Mouse (Mus musculus): Measurements from ENCODE around the gene Gprc5d. TPM values are rescaled to one million over a fixed set of nuclear protein-coding genes. Genes with fewer than 3 reads are reported as not detected.

Gprc5d gene
- not detected in 2 replicates for polyA plus RNA-seq (2015; fragmentation: Nextera tagmentation; extraction: Ambion mirVana)

DNA sequence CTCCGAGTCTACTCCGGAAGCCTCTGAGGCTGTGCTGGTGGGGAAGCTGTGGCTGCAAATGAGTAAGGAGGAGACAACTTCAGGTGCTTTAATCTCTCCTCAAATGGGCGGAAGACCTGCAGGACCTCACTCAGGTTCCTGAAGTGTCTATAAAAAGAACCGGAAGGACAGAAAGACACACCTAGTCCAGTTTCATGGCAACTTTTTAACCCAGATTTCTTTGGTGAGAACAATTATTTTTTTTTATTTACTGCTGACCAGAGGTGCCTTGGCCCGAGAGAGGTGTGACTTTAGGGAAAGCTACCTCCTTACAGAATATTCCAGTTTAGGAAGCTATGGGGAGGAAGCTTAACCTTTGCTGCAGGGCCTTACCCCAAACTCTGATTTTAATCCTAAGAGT is at the start of gene Gprc5d:
TSS of gene Gprc5d (minus strand) at position 101 of the 400 bp plus-strand sequence.
- no peak for ATAC-seq (replicated peaks)
- Histone ChIP-seq H3K4me1 (no peaks in the 10 kb centered on the region), H3K36me3 (no peaks in the 10 kb centered on the region), H3K9ac (replicated peaks) (no peak within 1 kb of the TSS), H3K27me3 (no peaks in the 10 kb centered on the region), H3K9me3 (no peaks in the 10 kb centered on the region), H3K4me2 (replicated peaks) (no peak within 1 kb of the TSS), H3K27ac (replicated peaks) (no peak within 1 kb of the TSS), H3K4me3 (no peak within 1 kb of the TSS)
- WGBS: 89% methylated on average over 5 of the region's 5 CpGs

DNA sequence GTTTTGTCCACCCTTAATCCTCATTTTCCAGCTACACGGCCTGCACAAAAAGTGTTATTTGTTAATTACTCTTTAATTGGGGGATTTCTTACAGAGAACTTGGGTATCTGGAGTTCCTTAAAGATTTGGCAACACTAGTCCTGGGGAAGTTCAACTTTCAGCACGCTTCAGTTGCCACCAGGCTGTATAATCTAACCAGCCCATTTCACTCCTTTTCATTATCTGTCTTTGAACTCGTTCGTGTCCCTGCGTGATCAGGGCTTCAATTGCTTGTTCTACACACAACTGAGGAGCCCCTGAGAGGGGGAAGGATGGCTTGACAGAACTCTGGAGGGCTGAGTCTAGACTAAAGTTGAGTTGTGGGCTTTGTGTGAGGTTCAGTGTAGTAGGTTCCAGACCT is 48.6 kb upstream of the Gprc5d start:
- WGBS: 22% methylated on average over 5 of the region's 5 CpGs
- H3K4me1 ChIP-seq: peaks cover 10% of the 10 kb centered on the region
- no peak for ATAC-seq (replicated peaks)
- no peak overlapping the region for H3K4me3 ChIP-seq
- H3K9ac ChIP-seq (replicated peaks): no peak overlapping the region
- H3K36me3 ChIP-seq: no peaks in the 10 kb centered on the region
- H3K27ac ChIP-seq (replicated peaks): no peak overlapping the region
- H3K27me3 ChIP-seq: no peaks in the 10 kb centered on the region
- H3K9me3 ChIP-seq: no peaks in the 10 kb centered on the region
- H3K4me2 ChIP-seq (replicated peaks): no peak overlapping the region

DNA sequence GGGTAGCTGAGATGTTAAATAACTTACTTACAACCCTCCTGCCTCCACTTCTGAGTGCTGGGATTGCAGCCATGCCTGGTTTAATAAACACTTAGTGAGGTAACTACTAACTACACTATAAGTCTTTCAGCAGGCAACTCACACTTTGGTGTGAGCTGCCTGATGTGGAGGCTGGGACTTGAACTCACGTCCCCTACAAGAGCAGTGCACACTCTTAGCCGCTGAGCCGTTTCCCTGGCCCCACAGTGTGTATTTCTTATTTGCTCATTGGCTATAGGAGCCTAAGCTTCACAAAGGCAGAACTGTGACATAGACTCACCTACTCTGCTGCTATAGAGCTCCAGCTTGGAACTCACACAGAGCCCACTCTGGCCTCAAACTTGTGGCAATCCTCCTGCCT is 48.2 kb upstream of the Gprc5d start:
- H3K4me2 ChIP-seq (replicated peaks): no peak overlapping the region
- H3K4me1 ChIP-seq: peaks cover 10% of the 10 kb centered on the region
- 90% methylated on average over 3 of the region's 3 CpGs for WGBS
- H3K9ac ChIP-seq (replicated peaks): no peak overlapping the region
- H3K27ac ChIP-seq (replicated peaks): no peak overlapping the region
- H3K4me3 ChIP-seq: no peak overlapping the region
- no peaks in the 10 kb centered on the region for H3K36me3 ChIP-seq
- H3K27me3 ChIP-seq: no peaks in the 10 kb centered on the region
- no peak for ATAC-seq (replicated peaks)
- no peaks in the 10 kb centered on the region for H3K9me3 ChIP-seq

DNA sequence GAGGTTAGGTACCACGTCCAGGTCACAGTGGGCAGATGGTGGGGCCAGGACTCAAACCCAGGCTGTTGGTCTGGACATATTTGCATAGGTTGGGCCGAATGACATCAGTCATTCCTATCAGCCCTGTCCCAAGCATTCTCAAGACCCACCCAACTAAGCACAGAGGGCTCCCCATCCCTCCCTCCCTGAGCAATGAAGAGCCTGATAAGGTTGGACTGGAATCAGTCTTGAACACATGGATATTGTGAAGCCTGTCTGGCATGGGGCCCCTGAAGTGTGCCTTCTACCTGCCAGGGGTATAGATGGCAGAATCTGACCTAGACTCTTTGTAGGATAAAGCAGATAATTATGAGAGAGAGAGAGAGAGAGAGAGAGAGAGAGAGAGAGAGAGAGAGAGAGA is 47.6 kb upstream of the Gprc5d start:
- Histone ChIP-seq H3K4me2 (replicated peaks) (no peak overlapping the region), H3K27ac (replicated peaks) (no peak overlapping the region), H3K4me3 (no peak overlapping the region), H3K27me3 (no peaks in the 10 kb centered on the region), H3K9ac (replicated peaks) (no peak overlapping the region), H3K4me1 (peaks cover 10% of the 10 kb centered on the region), H3K9me3 (no peaks in the 10 kb centered on the region), H3K36me3 (no peaks in the 10 kb centered on the region)
- 74% methylated on average over 2 of the region's 2 CpGs for WGBS
- no peak for ATAC-seq (replicated peaks)

DNA sequence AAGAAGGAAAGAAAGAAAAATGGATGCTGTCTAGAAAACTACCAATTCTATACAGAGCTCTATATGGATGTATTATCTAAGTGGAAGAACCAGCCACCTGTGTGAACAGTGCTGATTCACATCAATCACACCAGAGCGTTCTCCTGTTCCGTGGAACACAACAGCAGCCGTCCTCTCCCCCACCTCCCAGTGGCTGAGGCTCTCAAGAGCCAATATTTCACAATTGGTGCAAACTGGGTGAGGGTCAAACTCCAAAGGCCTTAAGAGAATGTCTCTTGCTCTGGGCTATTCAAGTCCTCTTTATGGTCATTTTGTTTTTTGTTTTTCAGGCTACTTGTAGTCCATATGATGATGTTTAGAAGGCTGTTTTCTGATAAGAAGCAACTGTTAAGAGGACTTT is 47.1 kb upstream of the Gprc5d start:
- ATAC-seq (replicated peaks): no peak
- Histone ChIP-seq H3K27ac (replicated peaks) (no peak overlapping the region), H3K9me3 (no peaks in the 10 kb centered on the region), H3K9ac (replicated peaks) (no peak overlapping the region), H3K4me2 (replicated peaks) (no peak overlapping the region), H3K27me3 (no peaks in the 10 kb centered on the region), H3K4me1 (peaks cover 10% of the 10 kb centered on the region), H3K36me3 (no peaks in the 10 kb centered on the region), H3K4me3 (no peak overlapping the region)
- 92% methylated on average over 3 of the region's 3 CpGs for WGBS

DNA sequence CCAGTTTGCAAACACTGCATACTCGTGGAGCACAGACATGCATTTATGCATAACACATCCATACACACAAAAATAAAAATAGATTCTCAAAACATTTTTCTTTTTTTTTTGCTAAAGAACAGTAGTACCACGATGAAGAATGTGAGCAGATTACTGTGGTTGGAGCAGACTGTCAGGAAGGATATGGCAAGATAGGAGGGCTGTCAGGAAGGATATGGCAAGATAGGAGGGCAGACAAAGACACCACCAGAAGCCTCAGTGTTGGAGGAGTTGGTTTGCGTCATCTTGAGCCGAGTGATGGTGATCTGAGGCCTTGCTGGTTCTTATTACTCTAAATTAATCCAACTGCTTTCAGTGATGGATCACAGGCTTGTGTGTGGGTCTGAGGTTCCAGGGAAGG is 44.8 kb upstream of the Gprc5d start:
- H3K27me3 ChIP-seq: no peaks in the 10 kb centered on the region
- H3K36me3 ChIP-seq: no peaks in the 10 kb centered on the region
- no peak overlapping the region for H3K4me2 ChIP-seq (replicated peaks)
- no peak overlapping the region for H3K4me3 ChIP-seq
- peaks cover 3% of the 10 kb centered on the region for H3K4me1 ChIP-seq
- H3K27ac ChIP-seq (replicated peaks): no peak overlapping the region
- no peaks in the 10 kb centered on the region for H3K9me3 ChIP-seq
- WGBS: 86% methylated on average over 4 of the region's 4 CpGs
- ATAC-seq (replicated peaks): no peak
- no peak overlapping the region for H3K9ac ChIP-seq (replicated peaks)

DNA sequence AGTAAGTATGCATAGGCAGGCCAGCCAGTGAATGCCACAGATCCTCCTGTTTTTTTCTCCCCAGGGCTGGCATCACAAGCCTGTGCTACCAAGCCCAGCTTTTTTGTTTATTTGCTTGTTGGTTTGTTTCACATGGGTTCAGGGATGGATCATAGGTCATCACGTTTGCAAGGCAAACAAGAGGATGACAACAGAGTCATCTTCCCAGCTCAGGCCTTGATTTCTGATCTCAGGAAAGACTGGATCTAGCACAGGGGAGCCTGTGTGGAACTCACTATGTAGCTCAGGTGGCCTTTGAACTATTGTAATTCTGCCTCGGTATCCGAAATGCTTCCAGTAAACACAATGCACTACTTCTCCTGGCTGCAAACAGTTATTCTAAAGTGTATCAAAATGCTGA is 44.2 kb upstream of the Gprc5d start:
- 90% methylated on average over 3 of the region's 3 CpGs for WGBS
- H3K9me3 ChIP-seq: no peaks in the 10 kb centered on the region
- no peak overlapping the region for H3K9ac ChIP-seq (replicated peaks)
- no peak overlapping the region for H3K4me3 ChIP-seq
- no peak overlapping the region for H3K27ac ChIP-seq (replicated peaks)
- ATAC-seq (replicated peaks): no peak
- H3K4me1 ChIP-seq: no peaks in the 10 kb centered on the region
- H3K4me2 ChIP-seq (replicated peaks): no peak overlapping the region
- H3K36me3 ChIP-seq: no peaks in the 10 kb centered on the region
- H3K27me3 ChIP-seq: no peaks in the 10 kb centered on the region

DNA sequence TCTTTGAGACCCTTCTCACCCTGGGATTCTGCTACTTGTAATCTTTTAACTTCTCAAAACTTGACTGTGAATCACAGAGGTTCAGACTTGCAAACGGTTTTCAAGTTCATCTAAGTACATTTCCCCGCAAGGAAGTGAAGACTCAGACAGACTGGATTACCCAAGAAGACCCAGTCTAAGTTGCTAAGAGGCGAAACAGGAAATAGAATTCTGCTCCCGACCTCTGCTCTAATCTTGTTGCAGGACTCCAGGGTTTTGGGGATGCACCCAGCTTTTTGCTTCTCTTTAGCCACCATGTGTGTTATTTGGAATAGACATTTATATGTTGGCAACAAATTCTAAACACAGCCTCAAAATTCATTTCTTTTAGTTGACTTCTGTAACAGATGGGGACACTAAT is 43.3 kb upstream of the Gprc5d start:
- no peaks in the 10 kb centered on the region for H3K4me1 ChIP-seq
- ATAC-seq (replicated peaks): no peak
- H3K27me3 ChIP-seq: no peaks in the 10 kb centered on the region
- no peak overlapping the region for H3K9ac ChIP-seq (replicated peaks)
- H3K27ac ChIP-seq (replicated peaks): no peak overlapping the region
- no peak overlapping the region for H3K4me3 ChIP-seq
- H3K36me3 ChIP-seq: no peaks in the 10 kb centered on the region
- H3K4me2 ChIP-seq (replicated peaks): no peak overlapping the region
- H3K9me3 ChIP-seq: no peaks in the 10 kb centered on the region
- 72% methylated on average over 4 of the region's 4 CpGs for WGBS

DNA sequence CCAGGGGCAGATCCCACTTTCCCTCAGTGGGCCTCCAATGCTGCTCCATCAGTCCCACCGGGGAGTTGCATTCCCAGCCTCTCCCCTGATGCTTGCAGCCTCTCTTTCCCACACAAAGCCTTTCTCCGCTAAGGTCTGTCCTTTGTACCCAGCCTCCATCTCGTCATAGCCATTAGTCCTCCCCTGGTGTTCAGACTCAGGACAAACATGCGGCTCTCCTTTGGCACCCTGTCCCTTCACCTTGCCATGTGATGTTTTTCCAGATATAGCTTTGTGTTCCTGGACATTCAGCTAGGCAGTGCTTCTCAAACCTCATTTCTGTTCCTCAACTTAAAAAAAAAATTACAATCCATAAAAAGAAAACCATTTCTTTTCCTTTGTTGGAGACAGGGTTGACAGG is 40.4 kb upstream of the Gprc5d start:
- H3K9me3 ChIP-seq: no peaks in the 10 kb centered on the region
- WGBS: 24% methylated on average over 4 of the region's 4 CpGs
- no peak overlapping the region for H3K9ac ChIP-seq (replicated peaks)
- H3K4me1 ChIP-seq: no peaks in the 10 kb centered on the region
- no peak for ATAC-seq (replicated peaks)
- no peaks in the 10 kb centered on the region for H3K27me3 ChIP-seq
- no peaks in the 10 kb centered on the region for H3K36me3 ChIP-seq
- H3K4me2 ChIP-seq (replicated peaks): no peak overlapping the region
- H3K4me3 ChIP-seq: no peak overlapping the region
- no peak overlapping the region for H3K27ac ChIP-seq (replicated peaks)

DNA sequence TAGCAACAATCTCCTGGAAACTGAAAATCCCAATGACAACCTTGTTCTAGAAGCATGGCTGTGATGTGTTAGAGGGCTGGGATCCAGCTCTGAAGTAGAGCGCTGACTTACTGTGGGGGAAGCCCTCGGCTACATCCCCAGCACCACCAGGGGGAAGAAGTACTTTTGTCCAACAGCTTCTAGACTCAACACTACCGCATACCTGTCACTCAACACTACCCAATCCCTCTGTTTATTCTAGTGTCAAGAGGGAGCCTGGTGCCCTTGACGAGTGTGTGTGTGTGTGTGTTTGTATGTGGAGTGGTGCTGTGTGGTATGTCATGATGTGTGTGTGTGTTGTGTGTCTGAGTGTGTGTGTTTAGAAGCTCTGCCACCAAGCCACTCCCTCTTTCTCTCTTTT is 39.4 kb upstream of the Gprc5d start:
- no peaks in the 10 kb centered on the region for H3K36me3 ChIP-seq
- no peak overlapping the region for H3K4me3 ChIP-seq
- ATAC-seq (replicated peaks): no peak
- 73% methylated on average over 4 of the region's 4 CpGs for WGBS
- H3K4me1 ChIP-seq: no peaks in the 10 kb centered on the region
- no peak overlapping the region for H3K27ac ChIP-seq (replicated peaks)
- H3K9me3 ChIP-seq: no peaks in the 10 kb centered on the region
- no peak overlapping the region for H3K9ac ChIP-seq (replicated peaks)
- H3K4me2 ChIP-seq (replicated peaks): no peak overlapping the region
- no peaks in the 10 kb centered on the region for H3K27me3 ChIP-seq

DNA sequence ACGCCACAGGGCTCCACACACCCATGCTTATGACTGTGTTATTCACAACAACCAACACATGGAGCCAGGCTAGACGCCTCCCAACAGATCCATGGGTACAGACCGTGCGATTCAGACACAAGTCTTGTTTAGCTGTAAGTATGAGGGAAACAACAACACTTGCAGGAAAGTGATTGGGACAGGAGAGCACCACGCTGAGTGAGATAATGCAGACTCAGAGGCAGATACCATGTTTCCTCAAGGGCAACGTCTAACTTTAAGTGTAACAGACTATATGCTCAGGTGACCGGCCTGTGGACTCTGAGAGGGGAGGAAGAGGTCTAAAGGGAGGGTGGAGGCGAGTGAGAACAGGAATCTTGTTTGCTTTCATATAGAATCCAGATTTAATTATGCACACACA is 38.5 kb upstream of the Gprc5d start:
- Histone ChIP-seq H3K9ac (replicated peaks) (no peak overlapping the region), H3K27me3 (no peaks in the 10 kb centered on the region), H3K9me3 (no peaks in the 10 kb centered on the region), H3K4me1 (no peaks in the 10 kb centered on the region), H3K27ac (replicated peaks) (no peak overlapping the region), H3K4me2 (replicated peaks) (no peak overlapping the region), H3K4me3 (no peak overlapping the region), H3K36me3 (no peaks in the 10 kb centered on the region)
- no peak for ATAC-seq (replicated peaks)
- 79% methylated on average over 8 of the region's 8 CpGs for WGBS

DNA sequence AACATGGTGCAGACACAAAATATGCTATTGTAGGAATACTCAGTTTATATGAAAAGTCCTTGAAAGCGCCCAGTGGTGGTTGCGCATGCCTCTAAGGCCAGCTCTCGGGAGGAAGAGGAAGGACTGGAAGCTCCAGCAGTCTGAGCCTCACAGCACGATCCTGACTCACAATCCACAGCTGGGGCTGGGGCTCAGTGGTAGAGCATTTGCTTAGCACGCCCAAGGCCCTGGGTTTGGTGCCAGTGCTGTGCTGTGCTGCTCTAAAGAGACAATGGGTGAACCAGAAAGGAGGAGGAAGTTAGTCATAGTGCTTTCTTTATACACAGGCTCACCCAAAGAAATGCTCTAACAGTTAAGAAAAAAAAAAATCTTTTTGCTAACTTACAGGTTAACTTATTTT is 35.6 kb upstream of the Gprc5d start:
- Histone ChIP-seq H3K4me3 (no peak overlapping the region), H3K4me2 (replicated peaks) (no peak overlapping the region), H3K27ac (replicated peaks) (no peak overlapping the region), H3K9ac (replicated peaks) (no peak overlapping the region), H3K9me3 (no peaks in the 10 kb centered on the region), H3K4me1 (no peaks in the 10 kb centered on the region), H3K27me3 (no peaks in the 10 kb centered on the region), H3K36me3 (no peaks in the 10 kb centered on the region)
- WGBS: 76% methylated on average over 5 of the region's 5 CpGs
- ATAC-seq (replicated peaks): no peak

DNA sequence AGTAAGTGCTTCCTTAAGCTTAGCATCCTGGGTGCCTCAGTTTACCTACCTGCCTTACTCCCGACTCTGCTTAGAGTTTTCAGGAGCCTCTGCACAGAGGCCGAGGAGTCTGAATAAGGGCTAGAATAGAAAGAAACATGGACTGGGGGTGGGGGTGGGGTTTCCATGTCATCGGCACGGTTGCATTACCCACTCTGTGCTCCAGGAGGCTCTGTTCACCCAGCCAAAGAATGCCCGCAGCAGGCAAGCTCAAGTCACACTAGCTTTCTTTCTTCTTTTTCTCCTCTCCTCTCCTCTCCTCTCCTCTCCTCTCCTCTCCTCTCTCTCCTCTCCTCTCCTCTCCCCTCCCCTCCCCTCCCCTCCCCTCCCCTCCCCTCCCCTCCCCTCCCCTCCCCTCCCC is 32.2 kb upstream of the Gprc5d start:
- Histone ChIP-seq H3K4me3 (no peak overlapping the region), H3K9ac (replicated peaks) (no peak overlapping the region), H3K27me3 (no peaks in the 10 kb centered on the region), H3K4me2 (replicated peaks) (no peak overlapping the region), H3K9me3 (no peaks in the 10 kb centered on the region), H3K27ac (replicated peaks) (no peak overlapping the region), H3K36me3 (no peaks in the 10 kb centered on the region), H3K4me1 (no peaks in the 10 kb centered on the region)
- ATAC-seq (replicated peaks): no peak
- 28% methylated on average over 5 of the region's 5 CpGs for WGBS
